Mouse (Mus musculus) heart, adult 2 months (tissue): ENCODE results near the gene Il15ra. TPM values are rescaled to one million over a fixed set of nuclear protein-coding genes. Genes with fewer than 3 reads are reported as not detected.
A peak's percentile ranks its signal among the peaks of the same experiment; 100 is the strongest.

Source experiments
- DNase-seq, 2 experiments: peaks; one replicate each; pipeline ENCODE4 v3.0.0; 2021
- H3K27ac ChIP-seq: fragments of 200-600 bp; 2 replicates; pipeline ENCODE4 v1.8.1; 2022
- H3K27me3 ChIP-seq: fragments of 200-500 bp; 2 replicates; pipeline ENCODE4 v1.6.1; 2012; ENCODE audit warnings: mild to moderate bottlenecking, low read length, inconsistent platforms, mixed read lengths; ENCODE audit not compliant: control insufficient read depth, insufficient read depth
- H3K36me3 ChIP-seq: fragments of 200-500 bp; 2 replicates; pipeline ENCODE4 v1.6.1; 2012; ENCODE audit warnings: low read length, inconsistent platforms; ENCODE audit not compliant: control insufficient read depth, insufficient read depth
- H3K4me1 ChIP-seq: fragments of 200-500 bp; 2 replicates; pipeline ENCODE4 v1.6.1; 2011; ENCODE audit warnings: low read length; ENCODE audit not compliant: control insufficient read depth, insufficient read depth
- H3K4me3 ChIP-seq: fragments of 200-600 bp; 2 replicates; pipeline ENCODE4 v1.8.1; 2022
- H3K79me2 ChIP-seq: fragments of 200-500 bp; replicated peaks from 2 replicates; pipeline ENCODE4 v1.6.1; 2012; ENCODE audit warnings: mild to moderate bottlenecking, inconsistent platforms, low read length, moderate library complexity, mixed read lengths; ENCODE audit not compliant: control insufficient read depth, insufficient read depth
- H3K9ac ChIP-seq: fragments of 200-500 bp; 2 replicates; pipeline ENCODE4 v1.6.1; 2012; ENCODE audit warnings: low read depth, mild to moderate bottlenecking, control low read depth, inconsistent platforms, low read length, mixed read lengths
- CTCF ChIP-seq: fragments of 200-600 bp; IDR thresholded peaks from 2 replicates; pipeline ENCODE4 v1.8.1; 2022; ENCODE audit warnings: antibody characterized with exemption, mild to moderate bottlenecking, moderate library complexity
- EP300 ChIP-seq: fragments of 200-500 bp; IDR thresholded peaks from 2 replicates; pipeline ENCODE4 v1.6.1; 2011; ENCODE audit warnings: low read depth, low read length, control low read depth; ENCODE audit not compliant: insufficient read depth
- POLR2A ChIP-seq: fragments of 200-500 bp; IDR thresholded peaks from 2 replicates; pipeline ENCODE4 v1.6.1; 2011; ENCODE audit warnings: mild to moderate bottlenecking, low read depth, low read length, control low read depth; ENCODE audit not compliant: insufficient read depth
- WGBS: fragments of 180-500 bp; shearing (Covaris S2); methylation state at CpG from one replicate; pipeline ENCODE4 v1.1.7; 2018; 5-methylcytosine and 5-hydroxymethylcytosine counted together
- intact Hi-C: fragments of 180-260 bp; cut with DNase I; formaldehyde crosslinking; loops from one replicate; pipeline ENCODE4 v1.15.1; 2025
- polyA plus RNA-seq: library from polyadenylated mRNA; depleted of rRNA; stranded (reverse); fragments of >200 nt; gene quantifications from 2 replicates; pipeline ENCODE4 v1.2.3, GENCODE M21; 2012
- total RNA-seq, 2 experiments: library from RNA; stranded (reverse); gene quantifications; 2 replicates each; pipeline ENCODE4 v1.2.3; 2021

The Il15ra gene
- total and polyA plus RNA-seq, 3 experiments: 24.4 to 35.3 (median 31.2) TPM

DNA sequence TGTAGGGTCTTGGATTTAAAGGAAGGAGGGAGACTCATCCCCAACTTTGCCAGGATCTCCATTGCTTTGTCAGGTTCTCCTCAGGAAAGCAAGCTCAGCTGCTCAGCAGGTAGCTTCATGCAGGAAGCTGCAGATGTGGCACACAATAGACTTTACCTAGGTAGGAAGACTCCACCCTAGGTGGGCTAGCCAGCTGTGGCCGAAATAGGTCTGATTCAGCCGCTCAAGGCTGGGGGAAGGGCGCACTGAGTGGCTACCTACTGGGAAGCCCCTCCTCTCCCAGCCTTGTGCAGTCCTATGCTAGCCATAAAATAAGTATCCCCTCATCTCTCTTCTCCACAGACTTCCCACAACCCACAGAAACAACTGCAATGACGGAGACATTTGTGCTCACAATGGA is 22.4 kb upstream of the Il15ra start:
- no peak overlapping the region for H3K27ac ChIP-seq
- no peaks in the 10 kb centered on the region for H3K27me3 ChIP-seq
- no peaks in the 10 kb centered on the region for H3K79me2 ChIP-seq
- WGBS: 60% methylated on average over 4 of the region's 4 CpGs
- intact Hi-C loops: no loop called here
- no peaks in the 10 kb centered on the region for H3K4me1 ChIP-seq
- no peak overlapping the region for H3K4me3 ChIP-seq
- TF ChIP-seq POLR2A (no peak), CTCF (no peak), EP300 (no peak)
- no peak for DNase-seq
- H3K9ac ChIP-seq: no peak overlapping the region
- no peaks in the 10 kb centered on the region for H3K36me3 ChIP-seq

DNA sequence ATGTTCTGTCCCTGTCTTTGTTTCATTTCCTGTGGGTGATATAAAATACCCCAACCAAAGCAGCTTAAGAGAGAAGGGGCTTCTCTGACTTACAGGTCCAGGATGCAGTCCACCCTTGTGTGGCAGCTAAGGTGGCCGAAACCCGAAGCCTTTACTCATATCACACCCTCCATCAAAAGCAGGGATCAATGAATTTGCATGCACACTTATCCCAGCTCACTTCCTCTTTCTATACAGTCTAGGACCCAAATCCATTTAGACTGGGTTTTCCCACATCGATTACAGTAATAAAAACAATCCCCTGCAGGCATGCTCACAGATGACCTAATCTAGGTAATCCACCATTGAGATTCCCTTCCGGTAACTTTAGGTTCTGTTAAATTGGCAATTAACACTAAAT is 18.6 kb upstream of the Il15ra start:
- intact Hi-C loops: loop anchor here (2.0 to 5.0 kb wide), 2 partner anchors 22 to 354 kb away; no protein-coding TSS in a partner anchor

DNA sequence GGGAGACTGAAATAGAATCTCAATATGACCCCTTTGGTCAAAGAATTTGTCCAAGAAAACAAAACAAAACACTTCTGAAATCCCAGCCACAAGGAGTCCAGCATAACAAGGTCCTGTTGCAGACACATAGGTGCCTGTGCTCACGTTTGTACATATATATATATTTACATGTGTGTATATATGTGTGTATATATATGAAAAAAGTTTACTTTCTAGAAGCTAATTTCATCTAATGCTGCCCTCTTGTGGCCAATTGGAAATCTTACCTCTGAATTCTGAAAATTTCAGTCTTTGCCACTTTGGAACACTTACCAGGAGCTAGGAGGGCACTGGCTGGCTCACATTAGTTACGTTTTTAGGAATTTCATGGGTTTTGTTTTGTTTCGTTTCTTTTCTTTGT is 17.7 kb upstream of the Il15ra start:
- 6% methylated on average over 3 of the region's 3 CpGs for WGBS
- Histone ChIP-seq H3K27me3 (no peaks in the 10 kb centered on the region), H3K36me3 (no peaks in the 10 kb centered on the region), H3K79me2 (no peaks in the 10 kb centered on the region), H3K4me3 (no peak overlapping the region), H3K9ac (no peak overlapping the region), H3K27ac (no peak overlapping the region), H3K4me1 (no peaks in the 10 kb centered on the region)
- intact Hi-C loops: loop anchor here (2.0 to 5.0 kb wide), 2 partner anchors 23 to 355 kb away; no protein-coding TSS in a partner anchor
- no peak for DNase-seq
- no peak for TF ChIP-seq POLR2A
- TF ChIP-seq CTCF: peak; percentile 78
- no peak for TF ChIP-seq EP300

More for the DNA sequence above, 18.6 kb upstream of the Il15ra start:
- Histone ChIP-seq H3K79me2 (no peaks in the 10 kb centered on the region), H3K4me3 (no peak overlapping the region), H3K36me3 (no peaks in the 10 kb centered on the region), H3K4me1 (no peaks in the 10 kb centered on the region), H3K9ac (no peak overlapping the region), H3K27ac (no peak overlapping the region), H3K27me3 (no peaks in the 10 kb centered on the region)
- 75% methylated on average over 4 of the region's 4 CpGs for WGBS
- TF ChIP-seq EP300 (no peak), CTCF (no peak), POLR2A (no peak)
- DNase-seq: no peak

DNA sequence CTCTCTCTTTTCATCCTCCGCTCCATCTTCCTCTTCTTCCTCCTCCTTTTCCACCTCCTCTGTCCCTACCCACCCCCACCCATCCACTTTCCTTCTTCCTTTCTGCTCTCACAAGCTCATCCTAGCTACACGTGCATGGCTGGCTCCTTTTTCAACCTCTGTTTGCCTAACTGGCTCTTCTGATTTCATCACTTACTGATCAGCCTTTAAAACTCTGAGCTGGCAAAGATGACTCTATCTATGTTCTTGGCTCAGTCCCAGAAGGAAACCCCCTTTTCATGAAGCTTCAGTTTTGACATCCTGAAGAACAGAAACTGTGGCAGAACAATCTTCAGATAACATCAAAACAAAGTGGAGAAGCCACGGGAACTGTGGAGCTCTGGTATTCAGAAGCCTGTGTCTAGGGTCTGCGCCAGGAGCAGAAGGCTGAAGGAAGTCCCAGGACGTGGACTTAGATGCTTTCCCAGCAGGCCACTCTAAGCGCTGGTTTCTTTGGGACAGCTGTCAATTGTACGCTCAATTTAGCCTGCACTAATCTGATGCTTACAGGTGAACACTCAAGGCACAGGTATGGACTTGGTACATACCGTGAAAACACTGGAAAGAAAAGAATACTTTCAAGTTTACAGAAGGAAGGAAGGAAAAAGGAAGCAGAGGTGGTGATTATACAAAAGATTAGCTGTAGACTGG is 14.7 kb upstream of the Il15ra start:
- Histone ChIP-seq H3K36me3 (no peaks in the 10 kb centered on the region), H3K27ac (no peak overlapping the region), H3K79me2 (no peaks in the 10 kb centered on the region), H3K4me3 (no peak overlapping the region), H3K4me1 (no peaks in the 10 kb centered on the region), H3K9ac (no peak overlapping the region), H3K27me3 (no peaks in the 10 kb centered on the region)
- WGBS: 44% methylated on average over 8 of the region's 8 CpGs
- TF ChIP-seq EP300: no peak
- no peak for DNase-seq
- intact Hi-C loops: no loop called here

DNA sequence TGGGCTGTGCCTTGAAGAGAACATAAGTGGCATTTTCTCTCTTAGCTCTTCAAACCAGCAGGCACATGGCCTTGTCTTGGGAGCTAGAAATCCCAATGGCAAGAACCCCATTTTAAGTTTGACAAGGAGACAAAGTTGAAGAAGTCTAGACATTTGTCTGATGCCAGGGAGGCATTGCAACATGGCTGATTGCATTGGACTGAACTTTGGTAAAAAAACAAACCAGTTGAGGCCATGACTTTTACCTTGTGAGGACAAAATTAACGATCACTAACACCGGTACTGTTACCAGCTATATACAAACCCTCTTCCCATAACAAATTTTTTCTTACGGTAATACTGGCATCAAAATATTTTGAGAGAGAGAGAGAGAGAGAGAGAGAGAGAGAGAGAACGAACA is 11.7 kb upstream of the Il15ra start:
- 93% methylated on average over 4 of the region's 4 CpGs for WGBS
- H3K9ac ChIP-seq: no peak overlapping the region
- no peak overlapping the region for H3K4me3 ChIP-seq
- TF ChIP-seq CTCF: no peak
- TF ChIP-seq POLR2A: no peak
- no peak for TF ChIP-seq EP300
- H3K27ac ChIP-seq: no peak overlapping the region
- no peaks in the 10 kb centered on the region for H3K4me1 ChIP-seq
- no peaks in the 10 kb centered on the region for H3K27me3 ChIP-seq
- no peak for DNase-seq
- H3K79me2 ChIP-seq: no peaks in the 10 kb centered on the region
- intact Hi-C loops: no loop called here
- H3K36me3 ChIP-seq: no peaks in the 10 kb centered on the region

DNA sequence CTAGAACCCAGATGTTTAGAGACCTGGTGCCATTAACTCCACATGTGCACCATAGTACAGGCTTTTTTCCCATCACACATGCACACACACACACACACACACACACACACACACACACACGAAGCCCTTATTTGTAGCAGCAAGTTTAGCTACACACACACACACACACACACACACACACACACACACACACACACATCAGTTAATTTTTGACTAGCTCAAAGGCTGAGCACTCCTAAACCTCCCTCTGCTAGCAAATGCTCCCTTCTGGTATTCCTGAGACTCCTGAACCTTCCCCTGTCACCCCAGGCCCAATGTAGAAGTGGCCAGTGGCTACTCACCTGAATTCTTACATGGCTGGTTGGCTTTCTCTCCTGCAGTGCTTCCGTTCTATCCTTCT is 11.0 kb upstream of the Il15ra start:
- H3K79me2 ChIP-seq: no peaks in the 10 kb centered on the region
- intact Hi-C loops: no loop called here
- no peak overlapping the region for H3K4me3 ChIP-seq
- H3K27me3 ChIP-seq: no peaks in the 10 kb centered on the region
- H3K4me1 ChIP-seq: no peaks in the 10 kb centered on the region
- 78% methylated on average over 2 of the region's 2 CpGs for WGBS
- H3K9ac ChIP-seq: no peak overlapping the region
- no peak overlapping the region for H3K27ac ChIP-seq
- no peaks in the 10 kb centered on the region for H3K36me3 ChIP-seq
- no peak for DNase-seq
- TF ChIP-seq CTCF: no peak
- TF ChIP-seq EP300: no peak
- no peak for TF ChIP-seq POLR2A
